Mouse (Mus musculus) lung, embryonic 15.5 days (tissue): Measurements from ENCODE around the gene Fam208b. TPM values are rescaled to one million over a fixed set of nuclear protein-coding genes. Genes with fewer than 3 reads are reported as not detected.

Experiments
- ATAC-seq: fragments of 200-750 bp; cut with Nextera tagmentation; 2 replicates; pipeline ENCODE4 v1.8.0; 2017; ENCODE audit warnings: moderate number of reproducible peaks, borderline replicate concordance; ENCODE audit not compliant: low FRiP score, low TSS enrichment; ENCODE audit errors: extremely low read depth
- H3K27ac ChIP-seq: fragments of 300-500 bp; sonication (generic); 2 replicates; pipeline ENCODE4 v1.5.1; 2015; ENCODE audit warnings: moderate library complexity, mild to moderate bottlenecking, inconsistent platforms
- H3K27me3 ChIP-seq: fragments of 300-500 bp; sonication (generic); 2 replicates; pipeline ENCODE4 v1.6.1; 2015; ENCODE audit warnings: inconsistent platforms
- H3K36me3 ChIP-seq: fragments of 300-500 bp; sonication (generic); 2 replicates; pipeline ENCODE4 v1.6.1; 2015; ENCODE audit warnings: inconsistent platforms
- H3K4me1 ChIP-seq: fragments of 300-500 bp; sonication (generic); 2 replicates; pipeline ENCODE4 v1.6.1; 2015; ENCODE audit warnings: inconsistent platforms
- H3K4me2 ChIP-seq: fragments of 300-500 bp; sonication (generic); 2 replicates; pipeline ENCODE4 v1.6.1; 2015; ENCODE audit warnings: inconsistent platforms, mild to moderate bottlenecking, moderate library complexity
- H3K4me3 ChIP-seq: fragments of 300-500 bp; sonication (generic); 2 replicates; pipeline ENCODE4 v1.5.1; 2015; ENCODE audit warnings: mild to moderate bottlenecking, inconsistent platforms
- H3K9ac ChIP-seq: fragments of 300-500 bp; sonication (generic); 2 replicates; pipeline ENCODE4 v1.6.1; 2015; ENCODE audit warnings: inconsistent platforms
- H3K9me3 ChIP-seq: fragments of 300-500 bp; sonication (generic); 2 replicates; pipeline ENCODE4 v1.6.1; 2016; ENCODE audit warnings: inconsistent platforms
- WGBS: fragments of 180-500 bp; shearing (Covaris S2); methylation state at CpG from one replicate; pipeline ENCODE4 v1.1.7; 2015; 5-methylcytosine and 5-hydroxymethylcytosine counted together
- polyA plus RNA-seq: library from polyadenylated mRNA; unstranded; fragments of >200 nt; fragmentation: Nextera tagmentation; extraction: Ambion mirVana; gene quantifications from 2 replicates; pipeline ENCODE4 v1.2.1, GENCODE M21; 2015

The Fam208b gene
- polyA plus RNA-seq, 1 experiment from 2014 or later: 14.4 TPM

GRCm38 (mm10) chr13:3547856-3548255, 63.1 kb downstream of the Fam208b start:
- Histone ChIP-seq H3K4me1 (peaks cover 6% of the 10 kb centered on the region; the same call in 1 of the 2 replicates), H3K9ac (no peak overlapping the region), H3K27ac (no peak overlapping the region), H3K4me3 (no peak overlapping the region), H3K36me3 (peaks cover 22% of the 10 kb centered on the region), H3K4me2 (no peak overlapping the region), H3K9me3 (no peaks in the 10 kb centered on the region), H3K27me3 (no peaks in the 10 kb centered on the region)
- no peak for ATAC-seq
- WGBS: 82% methylated on average over 6 of the region's 6 CpGs

- Histone ChIP-seq H3K36me3 (peaks cover 18% of the 10 kb centered on the region), H3K27me3 (no peaks in the 10 kb centered on the region), H3K27ac (no peak overlapping the region), H3K9me3 (no peaks in the 10 kb centered on the region), H3K4me1 (peaks cover 6% of the 10 kb centered on the region; the same call in 1 of the 2 replicates), H3K9ac (no peak overlapping the region), H3K4me2 (no peak overlapping the region), H3K4me3 (no peak overlapping the region)
- no peak for ATAC-seq
- 80% methylated on average over 3 of the region's 3 CpGs for WGBS
Measured at GRCm38 (mm10) chr13:3547410-3547809, 63.5 kb downstream of the Fam208b start.

- Histone ChIP-seq H3K27me3 (no peaks in the 10 kb centered on the region), H3K36me3 (peaks cover 9% of the 10 kb centered on the region), H3K9ac (no peak overlapping the region), H3K4me3 (no peak overlapping the region), H3K27ac (no peak overlapping the region), H3K4me1 (peaks cover 21% of the 10 kb centered on the region), H3K9me3 (no peaks in the 10 kb centered on the region), H3K4me2 (no peak overlapping the region)
- 72% methylated on average over 5 of the region's 5 CpGs for WGBS
- ATAC-seq: no peak
Measured at GRCm38 (mm10) chr13:3544925-3545324, 66.0 kb downstream of the Fam208b start.

- no peaks in the 10 kb centered on the region for H3K9me3 ChIP-seq
- no peak overlapping the region for H3K27ac ChIP-seq
- no peak overlapping the region for H3K4me2 ChIP-seq
- no peak for ATAC-seq
- H3K9ac ChIP-seq: no peak overlapping the region
- H3K36me3 ChIP-seq: peaks cover 9% of the 10 kb centered on the region
- H3K4me1 ChIP-seq: peaks cover 28% of the 10 kb centered on the region
- no peaks in the 10 kb centered on the region for H3K27me3 ChIP-seq
- 87% methylated on average over 4 of the region's 4 CpGs for WGBS
- H3K4me3 ChIP-seq: no peak overlapping the region
Measured at GRCm38 (mm10) chr13:3544077-3544874, 66.6 kb downstream of the Fam208b start.

GRCm38 (mm10) chr13:3541159-3541782, 69.6 kb downstream of the Fam208b start:
- Histone ChIP-seq H3K9me3 (no peaks in the 10 kb centered on the region), H3K4me3 (no peak overlapping the region), H3K36me3 (no peaks in the 10 kb centered on the region), H3K27me3 (no peaks in the 10 kb centered on the region), H3K4me1 (peaks cover 37% of the 10 kb centered on the region), H3K4me2 (no peak overlapping the region), H3K9ac (no peak overlapping the region), H3K27ac (no peak overlapping the region)
- ATAC-seq: no peak
- WGBS: 89% methylated on average over 2 of the region's 2 CpGs

GRCm38 (mm10) chr13:3540166-3540565, 70.7 kb downstream of the Fam208b start:
- no peaks in the 10 kb centered on the region for H3K36me3 ChIP-seq
- 56% methylated on average over 2 of the region's 2 CpGs for WGBS
- peak overlapping the region; percentile 71 for H3K4me2 ChIP-seq
- no peak overlapping the region for H3K9ac ChIP-seq
- H3K9me3 ChIP-seq: no peaks in the 10 kb centered on the region
- H3K27me3 ChIP-seq: no peaks in the 10 kb centered on the region
- ATAC-seq: no peak
- H3K27ac ChIP-seq: no peak overlapping the region
- peaks cover 37% of the 10 kb centered on the region for H3K4me1 ChIP-seq
- H3K4me3 ChIP-seq: peak overlapping the region; percentile 98

- peak overlapping the region; percentile 97 for H3K9ac ChIP-seq
- no peaks in the 10 kb centered on the region for H3K27me3 ChIP-seq
- H3K36me3 ChIP-seq: no peaks in the 10 kb centered on the region
- H3K9me3 ChIP-seq: no peaks in the 10 kb centered on the region
- peak overlapping the region; percentile 71 for H3K4me2 ChIP-seq
- ATAC-seq: no peak
- H3K4me1 ChIP-seq: peaks cover 37% of the 10 kb centered on the region
- 2% methylated on average over 15 of the region's 15 CpGs for WGBS
- peak overlapping the region; percentile 98 for H3K4me3 ChIP-seq
- H3K27ac ChIP-seq: peak overlapping the region; percentile 100
Measured at GRCm38 (mm10) chr13:3538969-3539562, 71.8 kb downstream of the Fam208b start.

- peak overlapping the region; percentile 100 for H3K27ac ChIP-seq
- no peaks in the 10 kb centered on the region for H3K27me3 ChIP-seq
- H3K36me3 ChIP-seq: no peaks in the 10 kb centered on the region
- peak; percentile 60 for ATAC-seq
- peak overlapping the region; percentile 97 for H3K9ac ChIP-seq
- peaks cover 32% of the 10 kb centered on the region for H3K4me1 ChIP-seq
- peak overlapping the region; percentile 98 for H3K4me3 ChIP-seq
- H3K9me3 ChIP-seq: no peaks in the 10 kb centered on the region
- under 1% methylated on average over 58 of the region's 59 CpGs for WGBS
- H3K4me2 ChIP-seq: peak overlapping the region; percentile 71
Measured at GRCm38 (mm10) chr13:3538223-3538968, 72.5 kb downstream of the Fam208b start.

GRCm38 (mm10) chr13:3537594-3538222, 73.2 kb downstream of the Fam208b start, which contains the start of gene Gdi2:
Gdi2 (plus strand) TSS chr13:3538063.
- peak; percentile 98 for ATAC-seq
- Histone ChIP-seq H3K27me3 (no peaks in the 10 kb centered on the region), H3K4me3 (peak within 1 kb of the TSS; percentile 98), H3K36me3 (no peaks in the 10 kb centered on the region), H3K4me1 (peaks cover 31% of the 10 kb centered on the region), H3K4me2 (peak within 1 kb of the TSS; percentile 74), H3K9me3 (no peaks in the 10 kb centered on the region), H3K27ac (peak within 1 kb of the TSS; percentile 100), H3K9ac (peak within 1 kb of the TSS; percentile 97)
- under 1% methylated on average over 37 of the region's 47 CpGs for WGBS

- Histone ChIP-seq H3K36me3 (no peaks in the 10 kb centered on the region), H3K4me1 (peaks cover 8% of the 10 kb centered on the region), H3K4me2 (no peak overlapping the region), H3K27me3 (no peaks in the 10 kb centered on the region), H3K27ac (no peak overlapping the region), H3K9me3 (no peaks in the 10 kb centered on the region), H3K9ac (no peak overlapping the region), H3K4me3 (no peak overlapping the region)
- WGBS: 91% methylated on average over 4 of the region's 4 CpGs
- no peak for ATAC-seq
Measured at GRCm38 (mm10) chr13:3534146-3534545, 76.8 kb downstream of the Fam208b start.

GRCm38 (mm10) chr13:3532451-3532850, 78.5 kb downstream of the Fam208b start:
- Histone ChIP-seq H3K27me3 (no peaks in the 10 kb centered on the region), H3K27ac (no peak overlapping the region), H3K4me3 (no peak overlapping the region), H3K4me1 (peaks cover 7% of the 10 kb centered on the region), H3K9me3 (no peaks in the 10 kb centered on the region), H3K9ac (no peak overlapping the region), H3K4me2 (no peak overlapping the region), H3K36me3 (no peaks in the 10 kb centered on the region)
- 65% methylated on average over 4 of the region's 4 CpGs for WGBS
- no peak; the same call in 1 of the 2 replicates for ATAC-seq
